Mouse (Mus musculus): Measurements from ENCODE around the gene Cnot3. TPM values are rescaled to one million over a fixed set of nuclear protein-coding genes. Genes with fewer than 3 reads are reported as not detected.
"Not testable (repeated sequence)": the region's sequence is repeated elsewhere in the genome, so short reads cannot be mapped to it uniquely, and the experiment has no call there.

Cnot3 gene
- polyA plus RNA-seq, 1 experiment from 2014 or later = 79.8 TPM

DNA sequence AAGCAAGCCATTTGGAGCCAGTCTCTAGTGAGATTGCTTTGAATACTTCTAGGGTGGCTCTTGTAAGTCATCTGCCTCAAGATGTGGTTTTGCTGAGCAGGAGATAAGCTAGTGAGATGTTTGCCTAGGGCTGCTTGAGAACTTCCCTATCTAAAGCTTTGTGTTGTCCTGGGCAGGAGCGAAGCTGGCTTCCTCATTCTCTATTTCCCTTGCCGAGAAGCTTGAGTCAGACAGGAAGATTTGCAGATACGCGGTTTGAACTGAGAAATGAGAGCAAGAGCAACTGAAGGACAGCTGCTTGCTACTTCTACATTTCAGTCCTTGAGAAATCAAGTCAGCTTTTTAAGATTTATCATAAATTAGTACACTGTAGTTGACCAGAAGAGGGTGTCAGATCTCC is 62.0 kb downstream of the Cnot3 start:
- DNase-seq = peak; percentile 37

DNA sequence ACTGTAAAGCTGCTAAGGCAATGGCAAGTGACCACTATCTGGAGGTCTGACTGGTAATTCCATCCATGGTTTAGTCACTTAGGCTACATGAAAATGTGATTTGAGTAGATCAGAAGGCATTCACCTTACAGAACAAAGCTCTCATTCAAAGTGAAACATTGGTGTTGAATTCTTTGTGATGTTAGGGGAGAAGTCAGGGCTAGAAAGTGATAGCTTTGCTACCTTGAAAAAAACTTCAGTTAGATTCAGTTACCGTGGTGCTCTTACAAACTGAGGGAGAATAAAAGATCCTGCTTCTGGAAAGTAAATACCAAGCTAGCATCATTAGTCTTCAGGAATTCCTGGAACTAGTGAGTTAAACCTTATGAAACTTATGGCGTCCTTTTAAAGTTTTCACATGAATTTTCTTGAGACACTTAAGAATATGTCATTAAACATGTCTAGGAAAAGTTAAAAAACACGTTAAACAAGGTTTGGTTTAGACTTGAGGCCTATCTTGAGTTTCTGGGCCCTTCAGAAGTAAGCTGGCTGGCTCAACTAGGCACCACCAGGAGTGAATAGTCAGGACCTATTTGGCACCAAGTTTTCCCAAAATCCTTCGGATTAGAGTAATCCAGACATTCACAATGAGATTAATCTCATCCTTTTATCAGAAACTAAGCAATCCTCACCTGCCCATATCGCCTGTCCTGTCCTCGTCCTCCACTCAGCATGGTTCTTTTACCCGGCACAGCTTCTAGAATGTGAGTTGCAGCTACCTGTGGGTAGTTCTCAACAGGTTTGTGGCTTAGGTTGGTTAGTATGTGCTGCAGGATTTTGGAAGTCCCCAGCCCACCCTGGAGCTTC is 62.7 kb downstream of the Cnot3 start:
- DNase-seq (peak; percentile 37), ATAC-seq (ENCODE audit: insufficient read depth) (no peak)
- no peaks in the 10 kb centered on the region for H3K27me3 ChIP-seq (ENCODE audit: insufficient read depth, low read length)
- no peak overlapping the region for H3K9ac ChIP-seq
- WGBS = 24% methylated on average over 7 of the region's 7 CpGs
- TF ChIP-seq CTCF (IDR thresholded peaks at IDR 0.05; ENCODE audit: low read depth) = no peak
- no peaks in the 10 kb centered on the region; the same call in 1 of the 2 replicates for H3K4me1 ChIP-seq (ENCODE audit: insufficient read depth)
- no peak overlapping the region for H3K27ac ChIP-seq (ENCODE audit: low read depth)
- no peaks in the 10 kb centered on the region for H3K9me3 ChIP-seq (ENCODE audit: low read depth, low read length)
- no peak overlapping the region for H3K4me3 ChIP-seq (ENCODE audit: low read depth, low read length)
- H3K4me2 ChIP-seq = no peak overlapping the region
- peaks cover 36% of the 10 kb centered on the region for H3K36me3 ChIP-seq (ENCODE audit: insufficient read depth)

More for the DNA sequence above, 62.0 kb downstream of the Cnot3 start:
- Histone ChIP-seq H3K9ac (no peak overlapping the region; the same call in 1 of the 2 replicates), H3K4me3 (ENCODE audit: low read depth, low read length) (0 out of 2 replicates have a peak overlapping the region, but pooled peaks have one; percentile 1), H3K27ac (ENCODE audit: low read depth) (no peak overlapping the region), H3K27me3 (ENCODE audit: insufficient read depth, low read length) (no peaks in the 10 kb centered on the region), H3K4me2 (peak overlapping the region; percentile 87; the same call in 1 of the 2 replicates), H3K9me3 (ENCODE audit: low read depth, low read length) (no peaks in the 10 kb centered on the region), H3K36me3 (ENCODE audit: insufficient read depth) (peaks cover 36% of the 10 kb centered on the region), H3K4me1 (ENCODE audit: insufficient read depth) (no peaks in the 10 kb centered on the region; the same call in 1 of the 2 replicates)
- 44% methylated on average over 4 of the region's 4 CpGs for WGBS
- no peak for ATAC-seq (ENCODE audit: insufficient read depth)
- TF ChIP-seq CTCF (IDR thresholded peaks at IDR 0.05; ENCODE audit: low read depth) = no peak

DNA sequence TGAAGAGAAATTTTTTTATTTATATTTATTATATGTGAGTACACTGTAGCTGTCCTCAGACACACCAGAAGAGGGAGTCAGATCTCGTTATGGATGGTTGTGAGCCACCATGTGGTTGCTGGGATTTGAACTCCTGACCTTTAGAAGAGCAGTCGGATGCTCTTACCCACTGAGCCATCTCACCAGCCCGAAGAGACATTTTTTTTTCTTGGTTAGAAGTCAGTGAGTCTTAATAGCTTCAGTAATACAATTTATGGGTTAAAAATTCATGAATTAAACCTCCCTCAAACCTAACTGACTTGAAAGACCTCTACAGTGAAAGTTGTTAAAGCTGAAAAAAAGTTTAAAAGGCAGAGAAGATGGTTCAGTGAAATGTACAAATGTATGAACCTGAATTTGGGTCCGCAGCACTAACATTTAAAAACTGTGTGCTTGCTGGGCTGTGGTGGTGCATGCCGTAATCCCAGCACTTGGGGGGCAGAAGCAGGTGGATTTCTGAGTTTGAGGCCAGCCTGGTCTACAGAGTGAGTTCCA is 63.4 kb downstream of the Cnot3 start:
- not testable (repeated sequence) for H3K4me2 ChIP-seq; H3K9me3 ChIP-seq (ENCODE audit: low read depth, low read length); H3K4me1 ChIP-seq (ENCODE audit: insufficient read depth); H3K4me3 ChIP-seq (ENCODE audit: low read depth, low read length); H3K9ac ChIP-seq; H3K27me3 ChIP-seq (ENCODE audit: insufficient read depth, low read length); H3K27ac ChIP-seq (ENCODE audit: low read depth)
- WGBS = 29% methylated on average over 5 of the region's 5 CpGs
- peak; percentile 0; the same call in 1 of the 2 replicates for ATAC-seq (ENCODE audit: insufficient read depth)
- TF ChIP-seq CTCF (IDR thresholded peaks at IDR 0.05; ENCODE audit: low read depth) = peak; percentile 11; the same call in 1 of the 2 replicates
- DNase-seq = peak; percentile 21
- H3K36me3 ChIP-seq (ENCODE audit: insufficient read depth) = peaks cover 36% of the 10 kb centered on the region

DNA sequence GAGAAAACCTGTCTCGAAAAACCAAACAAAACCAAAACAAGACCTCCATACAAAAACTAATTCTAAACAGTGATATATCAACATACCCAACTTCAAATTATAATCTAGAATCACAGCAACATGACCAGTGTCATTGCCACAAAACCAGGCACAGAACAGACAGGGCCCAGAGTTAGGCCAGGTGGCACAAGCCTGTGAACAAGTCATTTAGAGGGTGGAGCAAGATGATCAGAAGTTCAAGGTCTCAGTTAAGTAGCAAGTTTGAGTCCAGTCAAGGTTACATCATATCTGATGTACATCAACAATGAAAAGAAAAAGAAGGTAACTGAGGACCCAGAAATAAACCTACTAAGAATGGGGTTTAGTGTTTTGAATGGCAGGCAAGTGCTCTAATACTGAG is 63.9 kb downstream of the Cnot3 start:
- no peak overlapping the region for H3K27ac ChIP-seq (ENCODE audit: low read depth)
- no peak overlapping the region for H3K4me2 ChIP-seq
- no peaks in the 10 kb centered on the region for H3K9me3 ChIP-seq (ENCODE audit: low read depth, low read length)
- peaks cover 36% of the 10 kb centered on the region for H3K36me3 ChIP-seq (ENCODE audit: insufficient read depth)
- WGBS = 63% methylated on average over 1 of the region's 1 CpGs
- ATAC-seq (ENCODE audit: insufficient read depth) (peak; percentile 10; the same call in 1 of the 2 replicates), DNase-seq (no peak)
- no peaks in the 10 kb centered on the region for H3K27me3 ChIP-seq (ENCODE audit: insufficient read depth, low read length)
- no peaks in the 10 kb centered on the region; the same call in 1 of the 2 replicates for H3K4me1 ChIP-seq (ENCODE audit: insufficient read depth)
- no peak overlapping the region for H3K4me3 ChIP-seq (ENCODE audit: low read depth, low read length)
- H3K9ac ChIP-seq = no peak overlapping the region
- no peak for TF ChIP-seq CTCF (IDR thresholded peaks at IDR 0.05; ENCODE audit: low read depth)

Small RNA genes within 50 kb of the gene (microRNA-seq; reads per million reads assigned to microRNA genes)
- gene Mir3572 (ENCODE audit: borderline number of aligned reads) = 4.3 reads per million, percentile 15 among the genes with 10 or more reads in this experiment

Other genes with a start within 250 kb of the Cnot3 start
- not detected in 2 replicates for gene Cacng6, start 221.1 kb upstream of the Cnot3 start, polyA plus RNA-seq (2014; fragmentation: Nextera tagmentation; extraction: Ambion mirVana)
- not detected in 2 replicates for gene Tarm1, start 142.6 kb upstream of the Cnot3 start, polyA plus RNA-seq (2014; fragmentation: Nextera tagmentation; extraction: Ambion mirVana)
- gene Oscar, start 29.1 kb upstream of the Cnot3 start, polyA plus RNA-seq (2014; fragmentation: Nextera tagmentation; extraction: Ambion mirVana) = 0.20 TPM in 1 of 2 replicates, not detected in the other
- gene Ndufa3, start 27.9 kb upstream of the Cnot3 start, polyA plus RNA-seq (2014; fragmentation: Nextera tagmentation; extraction: Ambion mirVana) = 511 and 530 TPM in 2 replicates
- 25.7 and 27.2 TPM in 2 replicates for gene Tfpt, start 15.3 kb upstream of the Cnot3 start, polyA plus RNA-seq (2014; fragmentation: Nextera tagmentation; extraction: Ambion mirVana)
- gene Prpf31, start 15.3 kb upstream of the Cnot3 start, polyA plus RNA-seq (2014; fragmentation: Nextera tagmentation; extraction: Ambion mirVana) = 103 and 112 TPM in 2 replicates
- 12.0 and 12.5 TPM in 2 replicates for gene Leng1, start 20.6 kb downstream of the Cnot3 start, polyA plus RNA-seq (2014; fragmentation: Nextera tagmentation; extraction: Ambion mirVana)
- gene Tmc4, start 32.3 kb downstream of the Cnot3 start, polyA plus RNA-seq (2014; fragmentation: Nextera tagmentation; extraction: Ambion mirVana) = 16.1 and 17.3 TPM in 2 replicates
- 277 and 290 TPM in 2 replicates for gene Tsen34, start 47.6 kb downstream of the Cnot3 start, polyA plus RNA-seq (2014; fragmentation: Nextera tagmentation; extraction: Ambion mirVana)
- 38.0 and 44.2 TPM in 2 replicates for gene Mboat7, start 48.3 kb downstream of the Cnot3 start, polyA plus RNA-seq (2014; fragmentation: Nextera tagmentation; extraction: Ambion mirVana)
- gene Rps9, start 58.7 kb downstream of the Cnot3 start, polyA plus RNA-seq (2014; fragmentation: Nextera tagmentation; extraction: Ambion mirVana) = 1,609 and 1,625 TPM in 2 replicates
- 0.91 and 1.2 TPM in 2 replicates for gene Pirb, start 75.1 kb downstream of the Cnot3 start, polyA plus RNA-seq (2014; fragmentation: Nextera tagmentation; extraction: Ambion mirVana)
- gene Gm15448, start 180.4 kb downstream of the Cnot3 start, polyA plus RNA-seq (2014; fragmentation: Nextera tagmentation; extraction: Ambion mirVana) = not detected in 2 replicates
- 0.50 and 0.58 TPM in 2 replicates for gene Pira2, start 199.8 kb downstream of the Cnot3 start, polyA plus RNA-seq (2014; fragmentation: Nextera tagmentation; extraction: Ambion mirVana)

Measured in lung, embryonic 14.5 days (tissue).